Mouse (Mus musculus): ENCODE data around the gene Akr1b8.
"Not testable (repeated sequence)": the region's sequence is repeated elsewhere in the genome, so short reads cannot be mapped to it uniquely, and the experiment has no call there.

Akr1b8 gene

GRCm38 (mm10) chr6:34346096-34346898, 7.6 kb upstream of the Akr1b8 start:
- peak; percentile 12 for DNase-seq (ENCODE audit: low read depth, low spot score)

- DNase-seq (ENCODE audit: low read depth, low spot score): no peak
Observed at GRCm38 (mm10) chr6:34350037-34350699, 3.8 kb upstream of the Akr1b8 start.

- DNase-seq (ENCODE audit: low read depth, low spot score): not testable (repeated sequence)
Observed at GRCm38 (mm10) chr6:34351481-34351880, 2.4 kb upstream of the Akr1b8 start.

GRCm38 (mm10) chr6:34352401-34352800, 1.5 kb upstream of the Akr1b8 start:
- DNase-seq (ENCODE audit: low read depth, low spot score): no peak

GRCm38 (mm10) chr6:34354354-34355348, 732 bp downstream of the Akr1b8 start:
- no peak for DNase-seq (ENCODE audit: low read depth, low spot score)

- no peak for DNase-seq (ENCODE audit: low read depth, low spot score)
Observed at GRCm38 (mm10) chr6:34355349-34355747, 1.4 kb downstream of the Akr1b8 start.

GRCm38 (mm10) chr6:34355841-34356240, 1.9 kb downstream of the Akr1b8 start:
- no peak for DNase-seq (ENCODE audit: low read depth, low spot score)

GRCm38 (mm10) chr6:34364217-34365136, 10.6 kb downstream of the Akr1b8 start:
- DNase-seq (ENCODE audit: low read depth, low spot score): no peak

GRCm38 (mm10) chr6:34367998-34368397, 14.1 kb downstream of the Akr1b8 start:
- DNase-seq (ENCODE audit: low read depth, low spot score): no peak

- DNase-seq (ENCODE audit: low read depth, low spot score): no peak
Observed at GRCm38 (mm10) chr6:34370081-34370480, 16.2 kb downstream of the Akr1b8 start.

GRCm38 (mm10) chr6:34371700-34372351, 17.9 kb downstream of the Akr1b8 start:
- peak; percentile 52 for DNase-seq (ENCODE audit: low read depth, low spot score)

- no peak for DNase-seq (ENCODE audit: low read depth, low spot score)
Observed at GRCm38 (mm10) chr6:34373841-34374240, 19.9 kb downstream of the Akr1b8 start.

GRCm38 (mm10) chr6:34375888-34376287, 22.0 kb downstream of the Akr1b8 start:
- not testable (repeated sequence) for DNase-seq (ENCODE audit: low read depth, low spot score)

- no peak for DNase-seq (ENCODE audit: low read depth, low spot score)
Observed at GRCm38 (mm10) chr6:34383401-34383800, 29.5 kb downstream of the Akr1b8 start.

GRCm38 (mm10) chr6:34384110-34384661, 30.3 kb downstream of the Akr1b8 start, which contains the start of gene Akr1b10:
Akr1b10 (plus strand) TSS chr6:34384218.
- no peak for DNase-seq (ENCODE audit: low read depth, low spot score)

- DNase-seq (ENCODE audit: low read depth, low spot score): no peak
Observed at GRCm38 (mm10) chr6:34384701-34385370, 30.9 kb downstream of the Akr1b8 start.

GRCm38 (mm10) chr6:34388420-34389156, 34.7 kb downstream of the Akr1b8 start:
- no peak for DNase-seq (ENCODE audit: low read depth, low spot score)

GRCm38 (mm10) chr6:34395897-34396296, 42.0 kb downstream of the Akr1b8 start:
- DNase-seq (ENCODE audit: low read depth, low spot score): no peak

All from c-Kit-negative CD71-positive TER-119-positive erythroid progenitor cells, embryonic 14.5 days (primary cell).